In genomic region chrX:38179891-38180310, GRCm38 (mm10) we compare ENCODE assay signal across 7 mouse cellular contexts. TPM values are rescaled to one million over a fixed set of nuclear protein-coding genes. Genes with fewer than 3 reads are reported as not detected.
DNase-seq lines count a peak whose midpoint lies in the region; ATAC-seq and TF ChIP-seq lines count a peak whose summit lies in the region.
"Not testable (repeated sequence)": the region's sequence is repeated elsewhere in the genome, so short reads cannot be mapped to it uniquely, and the experiment has no call there.

No protein-coding gene starts in this region.

- not testable (repeated sequence) for H3K4me1 ChIP-seq in heart, adult 2 months (ENCODE audit: control insufficient read depth, insufficient read depth, low read length); intestine, embryonic 16.5 days (ENCODE audit: control insufficient read depth, insufficient read depth, low read length); limb, embryonic 10.5 days

- peak; percentile 78 for DNase-seq in adrenal gland, adult 2 months
- peak; percentile 19 for DNase-seq in embryo, embryonic 11.5 days (ENCODE audit: low read depth, low spot score)
- peak; percentile 46 to 49 for DNase-seq in heart, adult 2 months
- peak; percentile 51 for DNase-seq in limb, embryonic 10.5 days (ENCODE audit: low spot score)
- DNase-seq in mesoderm, embryonic 11.5 days (ENCODE audit: low read depth, low spot score): peak; percentile 43
- peak; percentile 9 for DNase-seq in right cerebral cortex, postnatal 4 days

- intact Hi-C loops in heart, adult 2 months (cut with DNase I): loop anchor here (5.0 to 10.0 kb wide), 2 partner anchors 95 to 118 kb away; partner anchors contain the start of gene Rhox11

- peak overlapping the region; percentile 26 for H3K4me3 ChIP-seq in heart, adult 2 months
- peak overlapping the region; percentile 32 for H3K4me3 ChIP-seq in intestine, embryonic 16.5 days (ENCODE audit: low read length)
- peak overlapping the region; percentile 37 for H3K4me3 ChIP-seq in limb, embryonic 10.5 days

- TF ChIP-seq EP300 in heart, adult 2 months (IDR thresholded peaks at IDR 0.05; ENCODE audit: insufficient read depth, low read depth, low read length): not testable (repeated sequence)

- H3K9me3 ChIP-seq in intestine, embryonic 16.5 days (ENCODE audit: control insufficient read depth, low read length); limb, embryonic 10.5 days (replicated peaks): not testable (repeated sequence)

- peak overlapping the region; percentile 38 for H3K4me2 ChIP-seq in intestine, embryonic 16.5 days (ENCODE audit: low read depth, low read length)

- peak; percentile 70 for TF ChIP-seq CTCF in heart, adult 2 months (IDR thresholded peaks at IDR 0.05)

- WGBS in heart, adult 2 months: 33% methylated on average over 19 of the region's 19 CpGs
- WGBS in intestine, embryonic 16.5 days: 35% methylated on average over 19 of the region's 19 CpGs
- 25% methylated on average over 19 of the region's 19 CpGs for WGBS in limb, embryonic 10.5 days

- ATAC-seq in intestine, embryonic 16.5 days: peak; percentile 76

- not testable (repeated sequence) for H3K27ac ChIP-seq in heart, adult 2 months; intestine, embryonic 16.5 days (ENCODE audit: low read length); limb, embryonic 10.5 days

- H3K36me3 ChIP-seq in heart, adult 2 months (ENCODE audit: control insufficient read depth, insufficient read depth, low read length); intestine, embryonic 16.5 days (ENCODE audit: control insufficient read depth, insufficient read depth, low read length); limb, embryonic 10.5 days: not testable (repeated sequence)

- not testable (repeated sequence) for TF ChIP-seq POLR2A in heart, adult 2 months (IDR thresholded peaks at IDR 0.05; ENCODE audit: insufficient read depth, low read depth, low read length)

- H3K79me2 ChIP-seq in heart, adult 2 months (replicated peaks; ENCODE audit: control insufficient read depth, insufficient read depth, low read length): not testable (repeated sequence)

- not testable (repeated sequence) for H3K27me3 ChIP-seq in heart, adult 2 months (ENCODE audit: control insufficient read depth, insufficient read depth, low read length); intestine, embryonic 16.5 days (replicated peaks; ENCODE audit: control insufficient read depth, insufficient read depth, low read length); limb, embryonic 10.5 days (ENCODE audit: low read depth, poor library complexity, severe bottlenecking)

- not testable (repeated sequence) for H3K9ac ChIP-seq in heart, adult 2 months (ENCODE audit: low read depth, low read length)
- H3K9ac ChIP-seq in intestine, embryonic 16.5 days (ENCODE audit: low read depth, low read length): peak overlapping the region; percentile 33; the same call in 1 of the 2 replicates

RNA-seq across cellular contexts. Expression of gene Zbtb33, which starts 9.7 kb away (rescaled TPM):
- total RNA-seq in adrenal gland, adult 2 months (2021): 10 to 100 TPM; 24.7 to 37.7 TPM
- 1.5 and 1.9 TPM in 2 replicates for polyA plus RNA-seq in adrenal gland, adult 2 months (2012; rRNA removed)
- 1 to 10 TPM; 9.5 to 9.9 TPM for total RNA-seq in heart, adult 2 months (2021)
- 2.6 and 5.0 TPM in 2 replicates for polyA plus RNA-seq in heart, adult 2 months (2012; rRNA removed)
- polyA plus RNA-seq in intestine, embryonic 16.5 days (2015; fragmentation: Nextera tagmentation; extraction: Ambion mirVana): 2.7 and 3.1 TPM in 2 replicates
- 3.3 and 3.4 TPM in 2 replicates for polyA plus RNA-seq in limb, embryonic 10.5 days (2016; fragmentation: Nextera tagmentation; extraction: Ambion mirVana)

RNA-seq across cellular contexts. Expression of gene Rhox13, which starts 58.9 kb away (rescaled TPM):
- total RNA-seq in adrenal gland, adult 2 months (2021): not detected
- polyA plus RNA-seq in adrenal gland, adult 2 months (2012; rRNA removed): not detected in 2 replicates
- total RNA-seq in heart, adult 2 months (2021): not detected
- not detected in 2 replicates for polyA plus RNA-seq in heart, adult 2 months (2012; rRNA removed)
- polyA plus RNA-seq in intestine, embryonic 16.5 days (2015; fragmentation: Nextera tagmentation; extraction: Ambion mirVana): not detected in 2 replicates
- polyA plus RNA-seq in limb, embryonic 10.5 days (2016; fragmentation: Nextera tagmentation; extraction: Ambion mirVana): not detected in 2 replicates

Comparison
In these comparisons a context has a peak if more than half of its experiments do, and no peak if none do; other contexts are left out.
1. DNase-seq: peak in every context shown above with its lines; median percentile 78 in adrenal gland, adult 2 months; 51 in limb, embryonic 10.5 days; 48 in heart, adult 2 months; 43 in mesoderm, embryonic 11.5 days; 19 in embryo, embryonic 11.5 days; 9 in right cerebral cortex, postnatal 4 days.